Mouse (Mus musculus) small intestine, adult 2 months (tissue): Measurements from ENCODE around the gene Ears2. TPM values are rescaled to one million over a fixed set of nuclear protein-coding genes. Genes with fewer than 3 reads are reported as not detected.
A peak's percentile ranks its signal among the peaks of the same experiment; 100 is the strongest.

Source experiments
- H3K27ac ChIP-seq: fragments of 200-500 bp; 2 replicates; pipeline ENCODE4 v1.5.1; 2012; ENCODE audit warnings: low read depth, low read length, control low read depth, inconsistent platforms; ENCODE audit not compliant: insufficient read depth
- H3K27me3 ChIP-seq: fragments of 200-500 bp; 2 replicates; pipeline ENCODE4 v1.6.1; 2012; ENCODE audit warnings: mild to moderate bottlenecking, moderate library complexity, low read length, inconsistent platforms; ENCODE audit not compliant: control insufficient read depth, insufficient read depth
- H3K36me3 ChIP-seq: fragments of 200-500 bp; 2 replicates; pipeline ENCODE4 v1.6.1; 2012; ENCODE audit warnings: mild to moderate bottlenecking, low read length, control low read depth, inconsistent platforms; ENCODE audit not compliant: control insufficient read depth, insufficient read depth
- H3K4me1 ChIP-seq: fragments of 200-500 bp; 2 replicates; pipeline ENCODE4 v1.6.1; 2012; ENCODE audit warnings: low read length, inconsistent platforms, mixed read lengths; ENCODE audit not compliant: control insufficient read depth, insufficient read depth, insufficient read length
- H3K4me3 ChIP-seq: fragments of 200-500 bp; 2 replicates; pipeline ENCODE4 v1.5.1; 2012; ENCODE audit warnings: low read depth, mild to moderate bottlenecking, control low read depth, inconsistent platforms, low read length, moderate library complexity
- CTCF ChIP-seq: fragments of 200-500 bp; IDR thresholded peaks from 2 replicates; pipeline ENCODE4 v1.5.1; 2012; ENCODE audit warnings: low read depth, mild to moderate bottlenecking, control low read depth, inconsistent platforms, low read length, moderate library complexity, mixed read lengths; ENCODE audit not compliant: insufficient replicate concordance, insufficient read length; ENCODE audit errors: extremely low read depth
- POLR2A ChIP-seq: fragments of 200-500 bp; IDR thresholded peaks from 2 replicates; pipeline ENCODE4 v1.6.1; 2012; ENCODE audit warnings: low read depth, mild to moderate bottlenecking, control low read depth, inconsistent platforms, low read length, moderate library complexity
- WGBS: fragments of 180-500 bp; shearing (Covaris S2); methylation state at CpG from one replicate; pipeline ENCODE4 v1.1.7; 2018; 5-methylcytosine and 5-hydroxymethylcytosine counted together
- polyA plus RNA-seq: library from polyadenylated mRNA; depleted of rRNA; stranded (reverse); fragments of >200 nt; gene quantifications from 2 replicates; pipeline ENCODE4 v1.2.3, GENCODE M21; 2012

The Ears2 gene
- polyA plus RNA-seq, 1 experiment, result 7.4 TPM

GRCm38 (mm10) chr7:122044106-122044505 lies 23.0 kb downstream of the Ears2 start:
- 36% methylated on average over 8 of the region's 8 CpGs for WGBS
- H3K4me1 ChIP-seq, result peaks cover 16% of the 10 kb centered on the region; the same call in 1 of the 2 replicates
- H3K4me3 ChIP-seq, result peak overlapping the region; percentile 42
- peak overlapping the region; percentile 85 for H3K27ac ChIP-seq
- no peaks in the 10 kb centered on the region for H3K27me3 ChIP-seq
- TF ChIP-seq CTCF (no peak), POLR2A (peak; percentile 32; the same call in 1 of the 2 replicates)
- H3K36me3 ChIP-seq, result peaks cover 11% of the 10 kb centered on the region

GRCm38 (mm10) chr7:122034348-122034747 lies 32.7 kb downstream of the Ears2 start:
- Histone ChIP-seq H3K4me3 (no peak overlapping the region), H3K27ac (no peak overlapping the region), H3K27me3 (no peaks in the 10 kb centered on the region), H3K4me1 (no peaks in the 10 kb centered on the region), H3K36me3 (peaks cover 10% of the 10 kb centered on the region; the same call in 1 of the 2 replicates)
- 13% methylated on average over 2 of the region's 2 CpGs for WGBS
- TF ChIP-seq CTCF, result peak; percentile 40; the same call in 1 of the 2 replicates
- no peak for TF ChIP-seq POLR2A

GRCm38 (mm10) chr7:122033371-122033770 lies 33.7 kb downstream of the Ears2 start:
- TF ChIP-seq CTCF, result no peak
- no peak overlapping the region for H3K4me3 ChIP-seq
- no peaks in the 10 kb centered on the region for H3K27me3 ChIP-seq
- WGBS, result 62% methylated on average over 3 of the region's 3 CpGs
- H3K36me3 ChIP-seq, result peaks cover 8% of the 10 kb centered on the region; the same call in 1 of the 2 replicates
- H3K27ac ChIP-seq, result no peak overlapping the region
- H3K4me1 ChIP-seq, result no peaks in the 10 kb centered on the region

GRCm38 (mm10) chr7:122022131-122022530 lies 44.9 kb downstream of the Ears2 start:
- Histone ChIP-seq H3K4me1 (no peaks in the 10 kb centered on the region; the same call in 1 of the 2 replicates), H3K27ac (no peak overlapping the region), H3K4me3 (no peak overlapping the region), H3K36me3 (no peaks in the 10 kb centered on the region), H3K27me3 (no peaks in the 10 kb centered on the region)
- WGBS, result 96% methylated on average over 2 of the region's 2 CpGs
- TF ChIP-seq POLR2A (no peak), CTCF (no peak)

- Histone ChIP-seq H3K4me3 (peak within 1 kb of the TSS; percentile 97), H3K36me3 (no peaks in the 10 kb centered on the region), H3K27ac (peak within 1 kb of the TSS; percentile 35; the same call in 1 of the 2 replicates), H3K4me1 (no peaks in the 10 kb centered on the region; the same call in 1 of the 2 replicates), H3K27me3 (no peaks in the 10 kb centered on the region)
- under 1% methylated on average over 50 of the region's 50 CpGs for WGBS
- TF ChIP-seq CTCF, result no peak
- TF ChIP-seq POLR2A, result 0 out of 2 replicates have a peak, but pooled peaks have one; percentile 16
Observed at GRCm38 (mm10) chr7:122020667-122021354, 46.3 kb downstream of the Ears2 start, which contains the start of gene Gga2. TSS of gene Gga2 (minus strand) at chr7:122021222.

- TF ChIP-seq POLR2A (no peak), CTCF (no peak)
- WGBS, result 12% methylated on average over 6 of the region's 6 CpGs
- no peak overlapping the region for H3K27ac ChIP-seq
- H3K4me1 ChIP-seq, result no peaks in the 10 kb centered on the region; the same call in 1 of the 2 replicates
- no peaks in the 10 kb centered on the region for H3K27me3 ChIP-seq
- peak overlapping the region; percentile 97 for H3K4me3 ChIP-seq
- no peaks in the 10 kb centered on the region for H3K36me3 ChIP-seq
Observed at GRCm38 (mm10) chr7:122020273-122020666, 46.8 kb downstream of the Ears2 start.

- TF ChIP-seq CTCF (no peak), POLR2A (no peak)
- WGBS, result 87% methylated on average over 7 of the region's 7 CpGs
- Histone ChIP-seq H3K27ac (no peak overlapping the region), H3K27me3 (no peaks in the 10 kb centered on the region), H3K4me3 (no peak overlapping the region), H3K36me3 (no peaks in the 10 kb centered on the region), H3K4me1 (no peaks in the 10 kb centered on the region; the same call in 1 of the 2 replicates)
Observed at GRCm38 (mm10) chr7:122018978-122019377, 48.1 kb downstream of the Ears2 start.
